Mouse (Mus musculus) embryonic facial prominence, embryonic 14.5 days (tissue): ENCODE measurements around the gene Hcn1. TPM values are rescaled to one million over a fixed set of nuclear protein-coding genes. Genes with fewer than 3 reads are reported as not detected.
"Not testable (repeated sequence)": the region's sequence is repeated elsewhere in the genome, so short reads cannot be mapped to it uniquely, and the experiment has no call there.

Experiments used
- ATAC-seq: fragments of 200-750 bp; cut with Nextera tagmentation; 2 replicates; pipeline ENCODE4 v1.8.0; 2017; ENCODE audit warnings: low read depth, moderate number of reproducible peaks, moderate TSS enrichment
- DNase-seq: peaks from one replicate; pipeline ENCODE4 v3.0.0-alpha.2; 2015; ENCODE audit warnings: low spot score
- H3K27ac ChIP-seq: fragments of 300-500 bp; sonication (generic); replicated peaks from 2 replicates; pipeline ENCODE4 v1.5.1; 2014; ENCODE audit warnings: low read depth, mild to moderate bottlenecking, low read length, moderate library complexity
- H3K27me3 ChIP-seq: fragments of 300-500 bp; sonication (generic); replicated peaks from 2 replicates; pipeline ENCODE4 v1.6.1; 2014; ENCODE audit warnings: low read length; ENCODE audit not compliant: control insufficient read depth, insufficient read depth
- H3K36me3 ChIP-seq: fragments of 300-500 bp; sonication (generic); 2 replicates; pipeline ENCODE4 v1.6.1; 2014; ENCODE audit warnings: low read length, mixed read lengths; ENCODE audit not compliant: control insufficient read depth, insufficient read depth
- H3K4me1 ChIP-seq: fragments of 300-500 bp; sonication (generic); 2 replicates; pipeline ENCODE4 v1.6.1; 2014; ENCODE audit warnings: antibody characterized with exemption, low read length; ENCODE audit not compliant: control insufficient read depth, insufficient read depth
- H3K4me2 ChIP-seq: fragments of 300-500 bp; sonication (generic); 2 replicates; pipeline ENCODE4 v1.6.1; 2014; ENCODE audit warnings: low read depth, mild to moderate bottlenecking, low read length, moderate library complexity, mixed read lengths
- H3K4me3 ChIP-seq: fragments of 300-500 bp; sonication (generic); 2 replicates; pipeline ENCODE4 v1.5.1; 2014; ENCODE audit warnings: low read depth, mild to moderate bottlenecking, low read length
- H3K9ac ChIP-seq: fragments of 300-500 bp; sonication (generic); 2 replicates; pipeline ENCODE4 v1.6.1; 2014; ENCODE audit warnings: low read depth, mild to moderate bottlenecking, low read length, moderate library complexity, mixed read lengths
- H3K9me3 ChIP-seq: fragments of 300-500 bp; sonication (generic); 2 replicates; pipeline ENCODE4 v1.6.1; 2016; ENCODE audit warnings: low read length; ENCODE audit not compliant: control insufficient read depth
- WGBS: fragments of 180-500 bp; shearing (Covaris S2); extraction: QIAGEN DNeasy Blood & Tissue Kit; methylation state at CpG from one replicate; pipeline ENCODE4 v1.1.7; 2014; 5-methylcytosine and 5-hydroxymethylcytosine counted together
- polyA plus RNA-seq: library from polyadenylated mRNA; unstranded; fragments of >200 nt; fragmentation: Nextera tagmentation; extraction: Ambion mirVana; gene quantifications from 2 replicates; pipeline ENCODE4 v1.2.1, GENCODE M21; 2014

Gene Hcn1
- polyA plus RNA-seq, 1 experiment from 2014 or later: 0.26 TPM

- no peak overlapping the region for H3K27ac ChIP-seq
- DNase-seq: no peak
- no peak overlapping the region for H3K9ac ChIP-seq
- ATAC-seq: no peak
- H3K4me1 ChIP-seq: no peaks in the 10 kb centered on the region
- H3K4me2 ChIP-seq: no peak overlapping the region
- no peak overlapping the region for H3K4me3 ChIP-seq
- no peaks in the 10 kb centered on the region for H3K9me3 ChIP-seq
- H3K36me3 ChIP-seq: no peaks in the 10 kb centered on the region
- 56% methylated on average over 10 of the region's 10 CpGs for WGBS
- no peaks in the 10 kb centered on the region for H3K27me3 ChIP-seq
Observed at GRCm38 (mm10) chr13:117975823-117976222, 373.7 kb downstream of the Hcn1 start.

DNA sequence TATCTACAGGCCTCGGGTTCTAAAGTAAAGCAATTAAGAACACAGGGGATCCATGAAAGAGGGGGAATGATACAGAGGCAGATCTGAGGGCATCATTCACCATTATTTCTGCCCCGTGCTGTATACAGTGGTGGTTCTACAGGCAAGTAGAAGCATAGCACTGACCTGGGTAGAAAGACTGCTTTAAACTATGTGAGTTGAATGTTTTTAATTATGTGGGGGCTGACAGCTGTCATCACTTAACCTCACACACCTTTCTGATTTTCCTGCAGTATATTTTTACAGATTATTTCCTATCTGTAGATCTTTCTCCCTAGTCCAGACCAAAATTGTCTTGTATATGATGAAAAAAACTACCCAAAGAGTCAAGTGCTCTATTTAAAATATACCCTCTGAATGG lies 382.2 kb downstream of the Hcn1 start:
- Histone ChIP-seq H3K36me3 (no peaks in the 10 kb centered on the region), H3K9me3 (no peaks in the 10 kb centered on the region), H3K9ac (no peak overlapping the region), H3K27ac (no peak overlapping the region), H3K4me3 (no peak overlapping the region), H3K27me3 (no peaks in the 10 kb centered on the region), H3K4me1 (no peaks in the 10 kb centered on the region), H3K4me2 (no peak overlapping the region)
- DNase-seq (no peak), ATAC-seq (no peak)
- WGBS: 33% methylated on average over 2 of the region's 2 CpGs

GRCm38 (mm10) chr13:117999767-118000488 lies 397.8 kb downstream of the Hcn1 start:
- Histone ChIP-seq H3K9ac (no peak overlapping the region), H3K4me1 (no peaks in the 10 kb centered on the region), H3K27ac (no peak overlapping the region), H3K4me3 (no peak overlapping the region), H3K4me2 (no peak overlapping the region), H3K27me3 (no peaks in the 10 kb centered on the region), H3K9me3 (no peaks in the 10 kb centered on the region), H3K36me3 (no peaks in the 10 kb centered on the region)
- 82% methylated on average over 2 of the region's 2 CpGs for WGBS
- ATAC-seq: no peak
- no peak for DNase-seq

- no peak for ATAC-seq
- WGBS: 80% methylated on average over 2 of the region's 2 CpGs
- no peaks in the 10 kb centered on the region for H3K36me3 ChIP-seq
- H3K9me3 ChIP-seq: no peaks in the 10 kb centered on the region
- no peak overlapping the region for H3K27ac ChIP-seq
- H3K4me3 ChIP-seq: no peak overlapping the region
- H3K4me1 ChIP-seq: no peaks in the 10 kb centered on the region
- H3K4me2 ChIP-seq: no peak overlapping the region
- no peak overlapping the region for H3K9ac ChIP-seq
- no peaks in the 10 kb centered on the region for H3K27me3 ChIP-seq
- DNase-seq: no peak
Observed at GRCm38 (mm10) chr13:118000538-118000937, 398.4 kb downstream of the Hcn1 start.

- Histone ChIP-seq H3K4me2 (no peak overlapping the region), H3K4me1 (no peaks in the 10 kb centered on the region), H3K9ac (no peak overlapping the region), H3K9me3 (no peaks in the 10 kb centered on the region), H3K27ac (no peak overlapping the region), H3K4me3 (no peak overlapping the region), H3K36me3 (no peaks in the 10 kb centered on the region), H3K27me3 (no peaks in the 10 kb centered on the region)
- WGBS: 60% methylated on average over 1 of the region's 1 CpGs
- DNase-seq: no peak
- ATAC-seq: 0 out of 2 replicates have a peak, but pooled peaks have one; percentile 37
Observed at GRCm38 (mm10) chr13:118021176-118021575, 419.1 kb downstream of the Hcn1 start.

- H3K27ac ChIP-seq, H3K36me3 ChIP-seq, H3K9ac ChIP-seq, H3K27me3 ChIP-seq, H3K4me3 ChIP-seq, H3K9me3 ChIP-seq, H3K4me2 ChIP-seq, H3K4me1 ChIP-seq, DNase-seq, ATAC-seq: not testable (repeated sequence)
Observed at GRCm38 (mm10) chr13:118022891-118023290, 420.8 kb downstream of the Hcn1 start.

GRCm38 (mm10) chr13:118023381-118023780 lies 421.3 kb downstream of the Hcn1 start:
- H3K27ac ChIP-seq: no peak overlapping the region
- no peak overlapping the region for H3K4me3 ChIP-seq
- no peaks in the 10 kb centered on the region for H3K36me3 ChIP-seq
- ATAC-seq: no peak
- no peak overlapping the region for H3K4me2 ChIP-seq
- no peaks in the 10 kb centered on the region for H3K27me3 ChIP-seq
- H3K9ac ChIP-seq: no peak overlapping the region
- H3K9me3 ChIP-seq: no peaks in the 10 kb centered on the region
- no peak for DNase-seq
- no peaks in the 10 kb centered on the region for H3K4me1 ChIP-seq
- 75% methylated on average over 5 of the region's 5 CpGs for WGBS

DNA sequence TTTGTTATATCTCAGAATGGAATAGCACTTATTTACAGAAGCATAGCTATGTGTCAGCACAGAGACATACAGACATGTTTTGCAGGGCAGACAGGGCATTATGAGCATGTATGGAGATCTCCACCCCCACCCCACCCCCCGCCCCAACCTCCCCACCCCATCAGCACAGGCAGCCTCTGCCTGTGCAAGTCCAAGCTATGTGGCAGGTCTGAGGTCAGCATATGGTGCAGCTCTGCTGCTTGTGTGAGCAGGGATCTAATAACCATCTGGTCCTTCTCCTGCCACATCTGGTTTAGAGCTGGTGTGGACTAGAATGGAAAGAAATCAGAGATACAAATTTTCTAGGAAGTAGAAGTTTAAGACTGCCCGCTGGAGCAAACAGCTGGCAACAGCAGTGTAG lies 424.4 kb downstream of the Hcn1 start:
- no peak for ATAC-seq
- Histone ChIP-seq H3K36me3 (no peaks in the 10 kb centered on the region), H3K27me3 (no peaks in the 10 kb centered on the region), H3K4me3 (no peak overlapping the region), H3K9me3 (no peaks in the 10 kb centered on the region), H3K4me1 (no peaks in the 10 kb centered on the region), H3K27ac (no peak overlapping the region), H3K9ac (no peak overlapping the region), H3K4me2 (no peak overlapping the region)
- WGBS: 53% methylated on average over 2 of the region's 2 CpGs
- DNase-seq: no peak

DNA sequence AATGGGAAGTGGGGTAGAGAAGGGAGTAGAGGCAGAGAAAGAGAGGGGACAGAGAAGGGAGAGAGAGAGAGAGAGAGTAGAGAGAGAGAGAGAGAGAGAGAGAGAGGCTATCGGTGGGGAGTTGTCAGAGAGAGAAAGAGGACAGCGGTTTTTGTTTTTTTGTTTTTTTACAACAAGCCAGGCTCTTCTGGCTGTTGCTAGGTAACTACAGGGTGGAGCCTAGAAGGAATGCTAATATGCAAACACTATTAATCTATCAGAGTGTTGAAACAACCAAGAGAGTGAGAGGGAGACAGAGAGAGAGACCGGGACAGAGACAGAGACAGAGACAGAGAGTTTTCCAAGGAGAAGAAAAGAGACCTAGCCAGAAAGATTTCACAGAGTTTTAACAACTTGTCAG lies 425.7 kb downstream of the Hcn1 start:
- Histone ChIP-seq H3K4me3 (no peak overlapping the region), H3K4me2 (no peak overlapping the region), H3K36me3 (no peaks in the 10 kb centered on the region), H3K9ac (no peak overlapping the region), H3K4me1 (no peaks in the 10 kb centered on the region), H3K27me3 (no peaks in the 10 kb centered on the region), H3K27ac (no peak overlapping the region), H3K9me3 (no peaks in the 10 kb centered on the region)
- ATAC-seq (no peak), DNase-seq (no peak)
- WGBS: 64% methylated on average over 3 of the region's 3 CpGs
